Mouse (Mus musculus) thymus, postnatal 25 days (tissue): ENCODE measurements around the gene Gm10272.
"Not testable (repeated sequence)": the region's sequence is repeated elsewhere in the genome, so short reads cannot be mapped to it uniquely, and the experiment has no call there.

Experiments
- DNase-seq: peaks from one replicate; pipeline ENCODE4 v3.0.0; 2022

Gene Gm10272

GRCm38 (mm10) chr10:77729241-77729640 lies 22.8 kb downstream of the Gm10272 start:
- peak; percentile 6 for DNase-seq

- no peak for DNase-seq
Measured at GRCm38 (mm10) chr10:77735928-77736327, 29.5 kb downstream of the Gm10272 start.

- no peak for DNase-seq
Measured at GRCm38 (mm10) chr10:77738929-77739328, 32.5 kb downstream of the Gm10272 start.

GRCm38 (mm10) chr10:77741924-77742688 lies 35.7 kb downstream of the Gm10272 start, which contains the start of gene Gm18596:
Gene Gm18596 (minus strand): TSS chr10:77742638.
- DNase-seq: not testable (repeated sequence)

- not testable (repeated sequence) for DNase-seq
Measured at GRCm38 (mm10) chr10:77750686-77751085, 44.3 kb downstream of the Gm10272 start.

GRCm38 (mm10) chr10:77751254-77751653 lies 44.8 kb downstream of the Gm10272 start, which contains the start of gene Gm9736:
Gene Gm9736 (minus strand): TSS chr10:77751354.
- DNase-seq: not testable (repeated sequence)

GRCm38 (mm10) chr10:77752312-77752711 lies 45.9 kb downstream of the Gm10272 start:
- DNase-seq: not testable (repeated sequence)

- DNase-seq: no peak
Measured at GRCm38 (mm10) chr10:77753448-77753847, 47.0 kb downstream of the Gm10272 start.
